Mouse (Mus musculus): ENCODE results near the gene Aox2.

DNA sequence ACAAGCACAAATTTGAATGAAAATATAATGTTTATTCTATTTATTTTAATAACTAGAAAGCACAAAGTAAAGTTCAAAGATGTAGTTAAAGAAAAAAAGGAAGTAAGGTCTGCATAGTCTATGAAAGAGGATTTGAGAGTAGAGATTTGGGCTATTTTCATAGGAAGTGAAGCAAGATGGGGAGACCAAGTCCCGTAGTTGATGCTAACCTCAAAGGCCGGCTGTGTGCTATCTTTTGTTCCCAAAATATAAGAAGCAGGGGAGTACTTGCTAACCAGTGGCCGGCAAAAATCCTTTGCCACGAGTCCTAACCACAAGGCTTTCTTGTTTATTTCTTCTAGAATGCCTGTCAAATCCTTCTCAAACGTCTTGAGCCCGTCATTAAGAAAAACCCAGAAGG lies 70.6 kb downstream of the Aox2 start:
- no peak for TF ChIP-seq POLR2A (IDR thresholded peaks at IDR 0.05; ENCODE audit: borderline replicate concordance, low read depth, low read length)
- TF ChIP-seq CTCF (IDR thresholded peaks at IDR 0.05; ENCODE audit: low read depth, low read length), result no peak

Data from bone marrow macrophage, adult 2 months (primary cell).